Mouse (Mus musculus) CD4-positive naive resting alpha-beta T cell, adult 76 days (primary cell): ENCODE data around the gene Pifo. TPM values are rescaled to one million over a fixed set of nuclear protein-coding genes. Genes with fewer than 3 reads are reported as not detected.

Experiments
- total RNA-seq: library from RNA; stranded (reverse); gene quantifications from one replicate; pipeline ENCODE4 v1.2.4, GENCODE M21; 2023

Pifo gene
- total RNA-seq = 1.8 TPM

GRCm38 (mm10) chr3:106014546-106014945 lies at the start of gene Pifo:
Gene Pifo, minus strand, starts transcription at chr3:106014646.

DNA sequence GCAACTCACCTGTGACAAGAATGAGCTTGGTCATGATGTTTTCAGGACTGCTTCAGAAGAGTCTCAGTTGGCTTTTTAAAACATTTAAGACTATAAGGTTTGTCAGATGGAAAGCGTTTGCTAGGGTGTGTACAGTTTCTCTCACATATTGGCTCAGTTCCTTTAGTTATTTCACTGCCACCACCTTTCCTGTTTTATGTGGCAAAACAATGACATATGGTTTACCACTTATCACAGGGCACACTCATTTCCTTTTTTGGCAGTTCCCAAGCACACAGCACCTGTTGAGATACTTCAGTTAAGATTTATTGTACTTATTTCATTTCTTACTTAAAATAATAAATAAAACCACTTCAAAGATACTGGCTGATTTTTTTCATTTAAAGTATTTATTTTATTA lies 18.3 kb upstream of the Pifo start, which contains the start of gene Chil5:
Chil5 (minus strand) TSS at position 34 of the 400 bp plus-strand sequence.

DNA sequence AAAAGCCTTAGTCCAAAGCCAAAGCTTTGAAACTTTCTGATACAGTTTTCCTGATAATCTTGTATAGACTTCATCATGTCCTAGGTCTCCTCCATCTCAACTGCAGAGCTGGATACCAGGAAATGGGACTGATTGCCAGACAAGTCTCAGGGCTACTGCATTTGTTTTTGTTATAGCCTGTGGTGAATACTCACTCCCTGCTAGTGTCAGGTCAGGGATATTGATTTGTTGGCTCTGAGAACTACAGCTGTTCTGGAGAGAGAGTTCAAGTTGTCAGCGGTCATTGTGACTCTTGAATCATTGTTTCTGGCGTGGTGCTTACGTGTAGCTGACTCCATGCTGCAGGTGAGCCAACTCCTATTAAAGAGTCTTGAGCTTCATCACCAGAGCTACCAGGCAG lies 41.0 kb downstream of the Pifo start, which contains the start of gene Ovgp1:
Ovgp1 (plus strand) TSS at position 301 of the 400 bp plus-strand sequence.

GRCm38 (mm10) chr3:105959999-105960398 lies 54.4 kb downstream of the Pifo start, which contains the start of gene Atp5f1:
Gene Atp5f1, minus strand, starts transcription at chr3:105960099.

GRCm38 (mm10) chr3:105958974-105959580 lies 55.4 kb downstream of the Pifo start, which contains the start of gene Wdr77:
Gene Wdr77, plus strand, starts transcription at chr3:105959369.

Other genes with a start within 250 kb of the Pifo start
- 105 TPM for gene Rap1a, start 213.3 kb downstream of the Pifo start, total RNA-seq
- not detected for gene Adora3, start 143.8 kb downstream of the Pifo start, total RNA-seq
- gene Tmigd3, start 143.7 kb downstream of the Pifo start, total RNA-seq = not detected
- 3.5 TPM for gene I830077J02Rik, start 82.0 kb downstream of the Pifo start, total RNA-seq
- 46.4 TPM for gene Wdr77, start 55.3 kb downstream of the Pifo start, total RNA-seq
- 136 TPM for gene Atp5f1, start 54.5 kb downstream of the Pifo start, total RNA-seq
- 10.5 TPM for gene Ovgp1, start 40.9 kb downstream of the Pifo start, total RNA-seq
- 2.4 TPM for gene Chil5, start 18.2 kb upstream of the Pifo start, total RNA-seq
- gene Chia1, start 98.6 kb upstream of the Pifo start, total RNA-seq = not detected
- 2.8 TPM for gene Chil3, start 152.9 kb upstream of the Pifo start, total RNA-seq
- gene Chil4, start 204.9 kb upstream of the Pifo start, total RNA-seq = not detected